ENCODE assay signal across 8 mouse cellular contexts in genomic region chr11:94327693-94328643, GRCm38 (mm10). TPM values are rescaled to one million over a fixed set of nuclear protein-coding genes. Genes with fewer than 3 reads are reported as not detected.
DNase-seq lines count a peak whose midpoint lies in the region; ATAC-seq lines count a peak whose summit lies in the region.

Ankrd40 (plus strand) TSS chr11:94328001.

- no peaks in the 10 kb centered on the region for H3K36me3 ChIP-seq in megakaryocyte, embryonic 14.5 days (replicated peaks; ENCODE audit: low read length)

- peak; percentile 86 for ATAC-seq in common myeloid progenitor, adult 5-6 weeks (replicated peaks; ENCODE audit: low read depth, poor library complexity, severe bottlenecking)

- peak within 1 kb of the TSS; percentile 99 for H3K4me3 ChIP-seq in megakaryocyte, embryonic 14.5 days (replicated peaks)

- H3K27me3 ChIP-seq in megakaryocyte, embryonic 14.5 days (replicated peaks), result no peaks in the 10 kb centered on the region

- peaks cover 21% of the 10 kb centered on the region for H3K4me1 ChIP-seq in megakaryocyte, embryonic 14.5 days

- DNase-seq in ZHBTc4 (ENCODE audit: low read depth, low spot score), result peak; percentile 96
- DNase-seq in gastrocnemius, adult 8-10 months (ENCODE audit: low spot score in 2 of 2), result peak; percentile 94 to 95
- DNase-seq in hindlimb bud, embryonic 11.5 days (ENCODE audit: extremely low spot score, low read depth, low spot score), result peak; percentile 78
- peak; percentile 96 to 98 for DNase-seq in left cerebral cortex, adult 8-10 months (ENCODE audit: low spot score in 2 of 2)
- peak; percentile 98 for DNase-seq in right cerebral cortex, postnatal 10 days (ENCODE audit: low spot score in 2 of 2)
- peak; percentile 87 for DNase-seq in urinary bladder, postnatal 25 days (ENCODE audit: low spot score)

- no peaks in the 10 kb centered on the region for H3K9me3 ChIP-seq in megakaryocyte, embryonic 14.5 days

RNA-seq across cellular contexts. Expression of gene Ankrd40, which starts in this region (rescaled TPM):
- 32.2 and 56.7 TPM in 2 replicates for total RNA-seq in common myeloid progenitor, adult 5-6 weeks (2017)
- 100 to 1,000 TPM; 219 to 291 (median 246) TPM for total RNA-seq in gastrocnemius, adult 8-10 months (2022)
- 100 to 1,000 TPM; 136 to 147 (median 145) TPM for total RNA-seq in left cerebral cortex, adult 8-10 months (2022)
- polyA plus RNA-seq in megakaryocyte, embryonic 14.5 days (2012; ENCODE audit: insufficient read depth, low replicate concordance), result 32.7 and 40.6 TPM in 2 replicates

Comparison
In these comparisons a context has a peak if more than half of its experiments do, and no peak if none do; other contexts are left out.
1. Peak in every context shown above with its lines: DNase-seq, ATAC-seq and H3K4me3 ChIP-seq.